Mouse (Mus musculus): ENCODE results near the gene Pold2. TPM values are rescaled to one million over a fixed set of nuclear protein-coding genes. Genes with fewer than 3 reads are reported as not detected.

The Pold2 gene
- total and polyA plus RNA-seq, 3 experiments: 30.1 to 295 (median 47.5) TPM

DNA sequence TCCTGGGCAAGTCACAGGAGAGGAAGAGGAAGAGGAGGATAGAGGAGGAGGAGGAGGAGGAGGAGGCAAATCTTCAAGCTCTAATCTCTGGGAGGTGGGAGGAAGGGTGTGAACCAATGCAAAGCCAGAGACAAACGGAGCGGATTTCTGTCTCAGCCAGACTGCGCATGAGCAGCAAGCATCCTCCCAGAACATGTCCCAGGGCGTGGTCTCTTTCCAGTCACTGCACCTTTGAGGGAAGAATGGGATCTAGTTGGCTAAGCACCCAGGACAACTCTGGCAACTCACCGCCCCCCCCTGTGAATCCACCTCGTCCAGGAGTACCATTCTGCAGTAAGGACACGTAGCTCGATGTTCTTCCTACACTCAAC, 38.1 kb upstream of the Pold2 start:
- Histone ChIP-seq H3K36me3 (replicated peaks) (no peaks in the 10 kb centered on the region), H3K9me3 (replicated peaks) (no peaks in the 10 kb centered on the region), H3K4me1 (ENCODE audit: insufficient read depth, low read depth, low read length) (peaks cover 4% of the 10 kb centered on the region), H3K27me3 (ENCODE audit: insufficient read depth, low read length) (peaks cover 13% of the 10 kb centered on the region), H3K4me3 (ENCODE audit: low read depth, low read length) (no peak overlapping the region)
- TF ChIP-seq TAL1 (conservative IDR thresholded peaks at IDR 0.05; ENCODE audit: low read depth, low read length) (no peak), GATA1 (IDR thresholded peaks at IDR 0.05; ENCODE audit: borderline replicate concordance, low read length) (no peak), POLR2AphosphoS5 (IDR thresholded peaks at IDR 0.05; ENCODE audit: insufficient replicate concordance, low read depth, low read length) (no peak), CTCF (IDR thresholded peaks at IDR 0.05; ENCODE audit: low read depth, low read length) (no peak), GATA2 (IDR thresholded peaks at IDR 0.05; ENCODE audit: borderline replicate concordance, low read depth, low read length) (no peak)
- no peak for DNase-seq (ENCODE audit: low spot score)
- no peak; the same call in 1 of the 2 replicates for ATAC-seq (ENCODE audit: extremely low read depth, insufficient number of reproducible peaks, low FRiP score, poor library complexity, severe bottlenecking)

DNA sequence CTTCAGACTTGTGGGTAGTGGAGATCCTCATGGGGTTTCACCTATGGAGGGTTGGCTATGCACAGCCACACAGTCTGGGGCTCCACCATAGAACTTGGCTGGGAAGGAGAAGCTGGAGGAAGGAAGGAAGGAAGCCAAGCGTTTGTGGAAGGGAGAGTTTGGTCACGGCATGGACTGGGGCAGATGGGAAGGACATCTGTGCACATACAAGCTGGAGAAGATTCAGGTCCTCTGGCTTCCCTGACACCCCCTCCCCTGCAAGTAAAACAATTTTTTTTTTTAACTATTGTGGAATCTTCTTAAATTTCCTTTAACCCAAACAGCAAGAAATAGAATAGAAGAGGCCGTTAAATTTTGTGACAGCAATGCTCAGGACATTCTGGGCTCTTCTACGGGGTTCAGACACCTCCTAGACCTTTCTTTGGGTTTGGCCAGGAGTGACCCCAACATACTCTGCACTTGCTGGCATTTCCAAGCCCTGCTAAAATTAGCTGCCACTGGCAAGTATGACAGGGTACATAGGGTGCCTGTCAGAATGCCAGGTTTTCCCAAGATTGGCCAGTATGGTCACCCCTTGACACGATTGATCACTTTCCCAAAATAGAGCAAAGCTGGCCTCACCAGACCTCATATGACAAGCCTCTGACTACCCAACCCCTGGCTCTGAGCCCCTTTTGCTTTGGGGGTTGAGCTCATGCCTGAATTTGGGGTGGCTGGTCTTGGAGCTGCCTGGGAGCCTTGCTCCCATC, 37.5 kb upstream of the Pold2 start:
- DNase-seq (ENCODE audit: low spot score) (no peak), ATAC-seq (ENCODE audit: extremely low read depth, insufficient number of reproducible peaks, low FRiP score, poor library complexity, severe bottlenecking) (no peak)
- no peak overlapping the region for H3K4me3 ChIP-seq (ENCODE audit: low read depth, low read length)
- H3K9me3 ChIP-seq (replicated peaks): no peaks in the 10 kb centered on the region
- TF ChIP-seq GATA1 (IDR thresholded peaks at IDR 0.05; ENCODE audit: borderline replicate concordance, low read length): no peak
- TF ChIP-seq TAL1 (conservative IDR thresholded peaks at IDR 0.05; ENCODE audit: low read depth, low read length): no peak
- peaks cover 4% of the 10 kb centered on the region for H3K4me1 ChIP-seq (ENCODE audit: insufficient read depth, low read depth, low read length)
- peaks cover 16% of the 10 kb centered on the region for H3K27me3 ChIP-seq (ENCODE audit: insufficient read depth, low read length)
- H3K36me3 ChIP-seq (replicated peaks): no peaks in the 10 kb centered on the region

- no peak for TF ChIP-seq TAL1 (conservative IDR thresholded peaks at IDR 0.05; ENCODE audit: low read depth, low read length)
- no peak for TF ChIP-seq GATA2 (IDR thresholded peaks at IDR 0.05; ENCODE audit: borderline replicate concordance, low read depth, low read length)
- TF ChIP-seq GATA1 (IDR thresholded peaks at IDR 0.05; ENCODE audit: borderline replicate concordance, low read length): no peak
- no peak for TF ChIP-seq CTCF (IDR thresholded peaks at IDR 0.05; ENCODE audit: low read depth, low read length)
- no peak for TF ChIP-seq POLR2AphosphoS5 (IDR thresholded peaks at IDR 0.05; ENCODE audit: insufficient replicate concordance, low read depth, low read length)
- ATAC-seq (ENCODE audit: extremely low read depth, insufficient number of reproducible peaks, low FRiP score, poor library complexity, severe bottlenecking) (no peak), DNase-seq (ENCODE audit: low spot score) (no peak)
- no peak overlapping the region for H3K4me3 ChIP-seq (ENCODE audit: low read depth, low read length)
- H3K36me3 ChIP-seq (replicated peaks): no peaks in the 10 kb centered on the region
- H3K4me1 ChIP-seq (ENCODE audit: insufficient read depth, low read depth, low read length): peaks cover 4% of the 10 kb centered on the region; the same call in 1 of the 2 replicates
- no peaks in the 10 kb centered on the region for H3K9me3 ChIP-seq (replicated peaks)
- peaks cover 22% of the 10 kb centered on the region for H3K27me3 ChIP-seq (ENCODE audit: insufficient read depth, low read length)
Measured at GRCm38 (mm10) chr11:5914940-5915339, 36.8 kb upstream of the Pold2 start.

DNA sequence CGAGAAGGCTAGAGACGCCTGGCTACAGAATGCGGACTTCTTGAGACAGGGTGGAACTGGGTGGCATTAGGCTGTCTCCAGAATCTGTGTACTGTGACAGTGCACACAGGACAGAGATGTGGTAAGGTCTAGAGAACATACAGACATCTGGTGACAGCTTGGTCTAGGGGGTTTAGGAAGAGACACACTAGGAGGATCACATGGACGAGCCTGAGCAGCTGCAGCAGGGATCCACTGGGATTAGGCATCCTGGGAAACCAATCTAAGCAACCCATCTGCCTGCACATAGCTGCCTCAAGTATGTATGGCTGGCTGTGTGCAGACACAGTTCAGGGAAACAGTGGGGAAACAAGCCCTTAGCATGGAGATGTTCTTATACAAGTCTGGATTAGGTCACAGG, 35.8 kb upstream of the Pold2 start:
- Histone ChIP-seq H3K9me3 (replicated peaks) (no peaks in the 10 kb centered on the region), H3K27me3 (ENCODE audit: insufficient read depth, low read length) (peaks cover 22% of the 10 kb centered on the region), H3K4me1 (ENCODE audit: insufficient read depth, low read depth, low read length) (peaks cover 4% of the 10 kb centered on the region; the same call in 1 of the 2 replicates), H3K36me3 (replicated peaks) (no peaks in the 10 kb centered on the region), H3K4me3 (ENCODE audit: low read depth, low read length) (no peak overlapping the region)
- DNase-seq (ENCODE audit: low spot score): no peak
- TF ChIP-seq POLR2AphosphoS5 (IDR thresholded peaks at IDR 0.05; ENCODE audit: insufficient replicate concordance, low read depth, low read length) (no peak), GATA1 (IDR thresholded peaks at IDR 0.05; ENCODE audit: borderline replicate concordance, low read length) (no peak), CTCF (IDR thresholded peaks at IDR 0.05; ENCODE audit: low read depth, low read length) (no peak), GATA2 (IDR thresholded peaks at IDR 0.05; ENCODE audit: borderline replicate concordance, low read depth, low read length) (no peak), TAL1 (conservative IDR thresholded peaks at IDR 0.05; ENCODE audit: low read depth, low read length) (no peak)
- no peak for ATAC-seq (ENCODE audit: extremely low read depth, insufficient number of reproducible peaks, low FRiP score, poor library complexity, severe bottlenecking)

DNA sequence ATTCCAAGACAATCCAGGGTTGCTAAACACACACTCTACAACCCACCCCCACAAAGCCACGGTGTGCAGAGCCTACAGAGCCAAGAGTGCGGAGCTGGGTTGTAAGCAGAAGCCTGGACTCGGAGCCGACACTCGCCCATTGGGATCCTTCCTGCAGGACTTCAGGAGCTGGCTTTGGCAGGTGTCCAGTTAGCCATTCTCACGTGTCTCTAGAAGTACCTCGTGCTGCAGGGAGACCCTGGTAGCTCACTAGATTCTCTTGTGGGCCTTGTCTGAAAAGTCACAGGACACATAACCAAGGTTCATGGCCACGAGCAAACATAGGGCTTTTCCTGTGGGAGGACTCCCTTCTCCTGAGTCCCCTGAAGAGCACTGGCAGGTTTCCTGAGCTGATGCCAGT, 35.2 kb upstream of the Pold2 start:
- H3K4me3 ChIP-seq (ENCODE audit: low read depth, low read length): no peak overlapping the region
- TF ChIP-seq CTCF (IDR thresholded peaks at IDR 0.05; ENCODE audit: low read depth, low read length) (no peak), GATA1 (IDR thresholded peaks at IDR 0.05; ENCODE audit: borderline replicate concordance, low read length) (no peak), TAL1 (conservative IDR thresholded peaks at IDR 0.05; ENCODE audit: low read depth, low read length) (no peak), GATA2 (IDR thresholded peaks at IDR 0.05; ENCODE audit: borderline replicate concordance, low read depth, low read length) (no peak), POLR2AphosphoS5 (IDR thresholded peaks at IDR 0.05; ENCODE audit: insufficient replicate concordance, low read depth, low read length) (no peak)
- H3K4me1 ChIP-seq (ENCODE audit: insufficient read depth, low read depth, low read length): peaks cover 4% of the 10 kb centered on the region; the same call in 1 of the 2 replicates
- ATAC-seq (ENCODE audit: extremely low read depth, insufficient number of reproducible peaks, low FRiP score, poor library complexity, severe bottlenecking) (no peak), DNase-seq (ENCODE audit: low spot score) (no peak)
- no peaks in the 10 kb centered on the region for H3K9me3 ChIP-seq (replicated peaks)
- H3K36me3 ChIP-seq (replicated peaks): no peaks in the 10 kb centered on the region
- peaks cover 24% of the 10 kb centered on the region for H3K27me3 ChIP-seq (ENCODE audit: insufficient read depth, low read length)

DNA sequence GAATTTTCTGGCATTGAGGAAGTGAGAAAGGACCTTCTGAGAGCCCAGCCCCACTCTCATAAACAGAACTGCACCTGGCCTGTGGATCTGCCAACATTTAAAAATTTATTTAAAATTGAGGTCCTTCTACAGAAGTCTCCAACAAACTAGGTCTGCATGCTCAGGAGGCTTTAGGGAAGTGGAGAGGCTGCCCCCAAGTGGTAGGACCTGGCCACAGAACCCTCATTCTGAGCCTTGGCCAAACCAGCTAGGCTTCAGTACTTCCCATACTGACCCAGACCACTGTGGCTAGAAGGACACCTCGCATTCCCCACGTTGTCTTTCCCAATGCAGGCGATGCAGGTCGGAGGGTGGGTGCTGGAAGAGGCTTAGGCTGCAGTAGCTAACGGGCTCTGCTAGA, 34.5 kb upstream of the Pold2 start:
- no peak for ATAC-seq (ENCODE audit: extremely low read depth, insufficient number of reproducible peaks, low FRiP score, poor library complexity, severe bottlenecking)
- no peak for TF ChIP-seq POLR2AphosphoS5 (IDR thresholded peaks at IDR 0.05; ENCODE audit: insufficient replicate concordance, low read depth, low read length)
- TF ChIP-seq TAL1 (conservative IDR thresholded peaks at IDR 0.05; ENCODE audit: low read depth, low read length): no peak
- no peak for TF ChIP-seq GATA2 (IDR thresholded peaks at IDR 0.05; ENCODE audit: borderline replicate concordance, low read depth, low read length)
- TF ChIP-seq GATA1 (IDR thresholded peaks at IDR 0.05; ENCODE audit: borderline replicate concordance, low read length): no peak
- TF ChIP-seq CTCF (IDR thresholded peaks at IDR 0.05; ENCODE audit: low read depth, low read length): no peak
- H3K27me3 ChIP-seq (ENCODE audit: insufficient read depth, low read length): peaks cover 24% of the 10 kb centered on the region

More for the DNA sequence above, 34.5 kb upstream of the Pold2 start:
- H3K4me1 ChIP-seq (ENCODE audit: insufficient read depth, low read depth, low read length): peaks cover 4% of the 10 kb centered on the region; the same call in 1 of the 2 replicates
- no peaks in the 10 kb centered on the region for H3K36me3 ChIP-seq (replicated peaks)
- no peaks in the 10 kb centered on the region for H3K9me3 ChIP-seq (replicated peaks)
- H3K4me3 ChIP-seq (ENCODE audit: low read depth, low read length): no peak overlapping the region
- peak; percentile 23 for DNase-seq (ENCODE audit: low spot score)

Measured in G1E (cell line).